Mouse (Mus musculus) testis, adult 2 months (tissue): Measurements from ENCODE around the gene Zfp84.

Experiments used
- CTCF ChIP-seq: fragments of 200-500 bp; IDR thresholded peaks from 2 replicates; pipeline ENCODE4 v1.5.1; 2012; ENCODE audit warnings: low read depth, mild to moderate bottlenecking, inconsistent platforms, low read length, moderate library complexity; ENCODE audit not compliant: control insufficient read depth, insufficient read depth, insufficient replicate concordance
- POLR2A ChIP-seq: fragments of 200-500 bp; IDR thresholded peaks from 2 replicates; pipeline ENCODE4 v1.6.1; 2012; ENCODE audit warnings: low read depth, mild to moderate bottlenecking, inconsistent platforms, low read length, moderate library complexity; ENCODE audit not compliant: control insufficient read depth

DNA sequence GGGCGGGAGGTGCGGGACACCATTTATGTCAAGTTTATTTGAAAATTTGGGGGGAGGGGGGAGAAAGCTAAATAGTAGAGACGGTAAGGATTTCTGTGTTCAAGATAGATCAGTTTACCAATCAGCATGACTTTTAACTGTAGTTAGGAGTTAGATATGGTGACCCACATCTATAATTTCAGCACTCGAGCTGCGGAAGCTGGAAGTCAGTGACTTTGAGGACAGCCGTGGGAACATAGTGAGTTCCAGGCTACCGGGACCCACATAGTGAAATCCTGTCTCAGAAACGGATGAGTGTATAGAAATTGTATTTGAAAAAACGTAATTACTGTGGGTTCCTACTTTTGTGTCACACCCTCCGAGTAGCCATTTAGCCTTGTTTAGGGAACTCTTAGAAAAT lies 628 bp downstream of the Zfp84 start:
- TF ChIP-seq CTCF (no peak), POLR2A (no peak)
